Mouse (Mus musculus) intestine, postnatal 0 days (tissue): Measurements from ENCODE around the gene Olfr447. TPM values are rescaled to one million over a fixed set of nuclear protein-coding genes. Genes with fewer than 3 reads are reported as not detected.

Experiments used
- ATAC-seq: fragments of 200-750 bp; cut with Nextera tagmentation; 2 replicates; pipeline ENCODE4 v1.8.0; 2017; ENCODE audit warnings: mild to moderate bottlenecking, moderate TSS enrichment, moderate library complexity
- H3K27ac ChIP-seq: fragments of 300-500 bp; sonication (generic); 2 replicates; pipeline ENCODE4 v1.5.1; 2014; ENCODE audit warnings: mild to moderate bottlenecking, low read depth, low read length, moderate library complexity
- H3K27me3 ChIP-seq: fragments of 300-500 bp; sonication (generic); replicated peaks from 2 replicates; pipeline ENCODE4 v1.6.1; 2014; ENCODE audit warnings: low read length, mixed read lengths; ENCODE audit not compliant: control insufficient read depth, insufficient read depth
- H3K36me3 ChIP-seq: fragments of 300-500 bp; sonication (generic); 2 replicates; pipeline ENCODE4 v1.6.1; 2014; ENCODE audit warnings: mild to moderate bottlenecking, moderate library complexity; ENCODE audit not compliant: control insufficient read depth, insufficient read depth
- H3K4me1 ChIP-seq: fragments of 300-500 bp; sonication (generic); replicated peaks from 2 replicates; pipeline ENCODE4 v1.6.1; 2014; ENCODE audit warnings: antibody characterized with exemption, low read length, mixed read lengths; ENCODE audit not compliant: control insufficient read depth, insufficient read depth
- H3K4me2 ChIP-seq: fragments of 300-500 bp; sonication (generic); replicated peaks from 2 replicates; pipeline ENCODE4 v1.6.1; 2014; ENCODE audit warnings: low read depth, mild to moderate bottlenecking, moderate library complexity
- H3K4me3 ChIP-seq: fragments of 300-500 bp; sonication (generic); 2 replicates; pipeline ENCODE4 v1.5.1; 2014; ENCODE audit warnings: low read depth, low read length
- H3K9ac ChIP-seq: fragments of 300-500 bp; sonication (generic); 2 replicates; pipeline ENCODE4 v1.6.1; 2014; ENCODE audit warnings: mild to moderate bottlenecking, low read depth, low read length
- H3K9me3 ChIP-seq: fragments of 300-500 bp; sonication (generic); 2 replicates; pipeline ENCODE4 v1.6.1; 2016; ENCODE audit warnings: mixed run types; ENCODE audit not compliant: control insufficient read depth
- CTCF ChIP-seq: sonication (generic); IDR thresholded peaks from 2 replicates; pipeline ENCODE4 v1.5.1; 2016; ENCODE audit warnings: low read depth, mild to moderate bottlenecking, control low read depth, antibody characterized with exemption, moderate library complexity
- WGBS: fragments of 180-500 bp; shearing (Covaris S2); extraction: QIAGEN DNeasy Blood & Tissue Kit; methylation state at CpG from one replicate; pipeline ENCODE4 v1.1.7; 2014; 5-methylcytosine and 5-hydroxymethylcytosine counted together
- polyA plus RNA-seq: library from polyadenylated mRNA; unstranded; fragments of >200 nt; fragmentation: Nextera tagmentation; extraction: Ambion mirVana; gene quantifications from 2 replicates; pipeline ENCODE4 v1.2.1, GENCODE M21; 2015

The Olfr447 gene
- polyA plus RNA-seq, 1 experiment from 2014 or later, result not detected

DNA sequence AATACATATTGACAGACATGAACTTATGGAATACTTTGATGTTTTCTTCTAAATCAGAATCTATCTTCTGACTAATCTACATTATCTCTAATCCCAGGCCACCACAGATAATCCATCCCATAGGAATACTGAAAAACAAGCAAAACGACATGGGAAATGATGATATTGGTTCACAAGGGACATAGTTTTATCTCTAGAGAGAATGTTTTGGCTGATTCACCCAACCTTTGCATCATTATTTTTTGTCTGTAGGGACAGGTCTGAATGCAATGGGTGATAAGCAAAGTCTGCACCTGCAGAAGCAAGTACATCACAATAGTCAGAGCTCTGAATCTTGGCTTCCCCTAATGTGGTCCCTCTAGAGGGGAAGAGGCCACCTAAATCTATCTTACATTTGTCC, 40.1 kb downstream of the Olfr447 start, which contains the start of gene Olfr444:
Gene Olfr444, plus strand, starts transcription at position 301 of the 400 bp plus-strand sequence.
- no peak for ATAC-seq
- H3K27ac ChIP-seq, result no peak within 1 kb of the TSS
- no peaks in the 10 kb centered on the region for H3K4me1 ChIP-seq
- no peaks in the 10 kb centered on the region for H3K9me3 ChIP-seq
- 71% methylated on average over 1 of the region's 1 CpGs for WGBS
- H3K36me3 ChIP-seq, result no peaks in the 10 kb centered on the region
- no peak within 1 kb of the TSS for H3K4me2 ChIP-seq
- TF ChIP-seq CTCF, result no peak
- no peak within 1 kb of the TSS for H3K9ac ChIP-seq
- H3K4me3 ChIP-seq, result no peak within 1 kb of the TSS
- H3K27me3 ChIP-seq, result no peaks in the 10 kb centered on the region

Other genes with a start within 250 kb of the Olfr447 start
- 18.6 and 19.9 TPM in 2 replicates for gene Tcaf1, start 198.8 kb upstream of the Olfr447 start, polyA plus RNA-seq
- not detected in 2 replicates for gene Olfr453, start 169.5 kb upstream of the Olfr447 start, polyA plus RNA-seq
- gene Olfr38, start 152.5 kb upstream of the Olfr447 start, polyA plus RNA-seq, result not detected in 2 replicates
- gene Olfr452, start 123.8 kb upstream of the Olfr447 start, polyA plus RNA-seq, result not detected in 2 replicates
- gene Olfr450, start 96.9 kb upstream of the Olfr447 start, polyA plus RNA-seq, result not detected in 2 replicates
- not detected in 2 replicates for gene Olfr449, start 74.5 kb upstream of the Olfr447 start, polyA plus RNA-seq
- gene Olfr448, start 18.4 kb upstream of the Olfr447 start, polyA plus RNA-seq, result not detected in 2 replicates
- not detected in 2 replicates for gene Olfr446, start 12.5 kb downstream of the Olfr447 start, polyA plus RNA-seq
- gene Olfr444, start 40.2 kb downstream of the Olfr447 start, polyA plus RNA-seq, result not detected in 2 replicates
- not detected in 2 replicates for gene Olfr441, start 197.5 kb downstream of the Olfr447 start, polyA plus RNA-seq
- gene Olfr237-ps1, start 237.7 kb downstream of the Olfr447 start, polyA plus RNA-seq, result not detected in 2 replicates